ENCODE assay signal across 16 mouse cellular contexts in genomic region chr19:17323689-17324241, GRCm38 (mm10). TPM values are rescaled to one million over a fixed set of nuclear protein-coding genes. Genes with fewer than 3 reads are reported as not detected.
A peak's percentile ranks its signal among the peaks of the same experiment; 100 is the strongest.
DNase-seq lines count a peak whose midpoint lies in the region; ATAC-seq and TF ChIP-seq lines count a peak whose summit lies in the region.
"Had no signal": no experiment of that assay in that cellular context is flagged by ENCODE, and none has a peak within 500 bp of the region (broad histone marks: within the 10 kb centered on the region; RNA-seq: fewer than 3 reads in every experiment).

No protein-coding gene starts in this region.

- no peak overlapping the region for H3K4me2 ChIP-seq in limb, embryonic 12.5 days
- peak overlapping the region; percentile 85 for H3K4me2 ChIP-seq in liver, embryonic 14.5 days (ENCODE audit: low read depth)
- H3K4me2 ChIP-seq: embryonic facial prominence, embryonic 13.5 days; forebrain, embryonic 12.5 days; kidney, embryonic 15.5 days; midbrain, embryonic 12.5 days; neural tube, embryonic 15.5 days had no signal

- no peaks in the 10 kb centered on the region for H3K36me3 ChIP-seq in limb, embryonic 12.5 days
- H3K36me3 ChIP-seq in limb, embryonic 10.5 days: no peaks in the 10 kb centered on the region
- peaks cover 22% of the 10 kb centered on the region for H3K36me3 ChIP-seq in liver, embryonic 14.5 days (replicated peaks; ENCODE audit: control insufficient read depth, insufficient read depth, low read depth)
- H3K36me3 ChIP-seq: embryonic facial prominence, embryonic 13.5 days; forebrain, embryonic 12.5 days; kidney, embryonic 15.5 days; midbrain, embryonic 12.5 days; neural tube, embryonic 15.5 days had no signal

- no peak overlapping the region for H3K9ac ChIP-seq in limb, embryonic 12.5 days (replicated peaks)
- H3K9ac ChIP-seq in liver, embryonic 14.5 days (replicated peaks): peak overlapping the region; percentile 81
- H3K9ac ChIP-seq: embryonic facial prominence, embryonic 13.5 days; forebrain, embryonic 12.5 days; kidney, embryonic 15.5 days; midbrain, embryonic 12.5 days; neural tube, embryonic 15.5 days had no signal

- no peak for TF ChIP-seq CTCF in liver, embryonic 14.5 days (IDR thresholded peaks at IDR 0.05; ENCODE audit: low read depth)

- H3K4me3 ChIP-seq in limb, embryonic 12.5 days (replicated peaks): no peak overlapping the region
- no peak overlapping the region for H3K4me3 ChIP-seq in limb, embryonic 10.5 days
- H3K4me3 ChIP-seq in liver, embryonic 14.5 days (ENCODE audit: insufficient read depth in 1 of 2, low read depth in 2 of 2, low read length in 2 of 2): peak overlapping the region; percentile 34 to 46
- H3K4me3 ChIP-seq: embryonic facial prominence, embryonic 13.5 days; forebrain, embryonic 12.5 days; kidney, embryonic 15.5 days; midbrain, embryonic 12.5 days; neural tube, embryonic 15.5 days had no signal

- 46% methylated on average over 5 of the region's 5 CpGs for WGBS in limb, embryonic 12.5 days
- 72% methylated on average over 5 of the region's 5 CpGs for WGBS in limb, embryonic 10.5 days
- WGBS in liver, embryonic 14.5 days (ENCODE audit: insufficient replicate concordance): 15% methylated on average over 5 of the region's 5 CpGs

- H3K4me1 ChIP-seq in limb, embryonic 12.5 days (replicated peaks): peaks cover 30% of the 10 kb centered on the region
- H3K4me1 ChIP-seq in limb, embryonic 10.5 days: peaks cover 5% of the 10 kb centered on the region; the same call in 1 of the 2 replicates
- H3K4me1 ChIP-seq in liver, embryonic 14.5 days (replicated peaks; ENCODE audit: control insufficient read depth in 2 of 2, insufficient read depth in 2 of 2, low read length in 1 of 2): peaks cover 51 to 58% of the 10 kb centered on the region in 2 experiments
- H3K4me1 ChIP-seq: forebrain, embryonic 12.5 days; kidney, embryonic 15.5 days; midbrain, embryonic 12.5 days; neural tube, embryonic 15.5 days had no signal

- TF ChIP-seq EP300 in liver, embryonic 14.5 days (IDR thresholded peaks at IDR 0.05; ENCODE audit: low read depth): no peak; the same call in 1 of the 2 replicates

- 0 out of 2 replicates have a peak, but pooled peaks have one; percentile 37 for ATAC-seq in limb, embryonic 12.5 days (ENCODE audit: insufficient number of reproducible peaks, insufficient read depth, low FRiP score, low TSS enrichment, low read depth)
- ATAC-seq in erythroblast, adult 5-6 weeks (replicated peaks; ENCODE audit: low FRiP score, poor library complexity, severe bottlenecking): peak; percentile 66
- ATAC-seq in liver, embryonic 14.5 days (ENCODE audit: insufficient read depth): peak; percentile 69
- ATAC-seq: Patski had no signal

- no peaks in the 10 kb centered on the region for H3K9me3 ChIP-seq in limb, embryonic 12.5 days
- no peaks in the 10 kb centered on the region for H3K9me3 ChIP-seq in limb, embryonic 10.5 days (replicated peaks)
- H3K9me3 ChIP-seq in liver, embryonic 14.5 days (ENCODE audit: control insufficient read depth, low read length): no peaks in the 10 kb centered on the region
- H3K9me3 ChIP-seq: embryonic facial prominence, embryonic 13.5 days; forebrain, embryonic 12.5 days; kidney, embryonic 15.5 days; midbrain, embryonic 12.5 days; neural tube, embryonic 15.5 days had no signal

- H3K27me3 ChIP-seq in limb, embryonic 12.5 days: no peaks in the 10 kb centered on the region
- no peaks in the 10 kb centered on the region for H3K27me3 ChIP-seq in limb, embryonic 10.5 days (ENCODE audit: low read depth, poor library complexity, severe bottlenecking)
- H3K27me3 ChIP-seq in liver, embryonic 14.5 days (ENCODE audit: control insufficient read depth, insufficient read depth, low read length): no peaks in the 10 kb centered on the region
- H3K27me3 ChIP-seq: embryonic facial prominence, embryonic 13.5 days; forebrain, embryonic 12.5 days; kidney, embryonic 15.5 days; midbrain, embryonic 12.5 days; neural tube, embryonic 15.5 days; Patski had no signal

- no peak overlapping the region for H3K27ac ChIP-seq in limb, embryonic 12.5 days
- H3K27ac ChIP-seq in limb, embryonic 10.5 days: no peak overlapping the region
- H3K27ac ChIP-seq in liver, embryonic 14.5 days: peak overlapping the region; percentile 99
- H3K27ac ChIP-seq: embryonic facial prominence, embryonic 13.5 days; forebrain, embryonic 12.5 days; kidney, embryonic 15.5 days; midbrain, embryonic 12.5 days; neural tube, embryonic 15.5 days had no signal

- DNase-seq in embryo, embryonic 10 days (ENCODE audit: low spot score): peak; percentile 7
- no peak for DNase-seq in embryo, embryonic 9.5 days (ENCODE audit: extremely low spot score)
- no peak for DNase-seq in limb, embryonic 10.5 days (ENCODE audit: low spot score)
- peak in 2 of 3 experiments; percentile 19 to 66 for DNase-seq in liver, embryonic 14.5 days (ENCODE audit: low read depth in 3 of 3, low spot score in 3 of 3)
- DNase-seq in cerebellum, postnatal 25 days: no peak
- DNase-seq in urinary bladder, postnatal 36 days (ENCODE audit: low spot score in 2 of 2): no peak
- DNase-seq: cerebellum, postnatal 10 days; thymus, postnatal 36 days had no signal

RNA-seq across cellular contexts. Expression of gene Gcnt1, which starts 48.9 kb away (rescaled TPM):
- polyA plus RNA-seq in limb, embryonic 12.5 days (2016; fragmentation: Nextera tagmentation; extraction: Ambion mirVana): 5.2 and 5.3 TPM in 2 replicates
- polyA plus RNA-seq in limb, embryonic 10.5 days (2016; fragmentation: Nextera tagmentation; extraction: Ambion mirVana): 2.2 and 2.7 TPM in 2 replicates
- total RNA-seq in erythroblast, adult 5-6 weeks (2015; ENCODE audit: low replicate concordance): 228 and 254 TPM in 2 replicates
- 300 and 309 TPM in 2 replicates for total RNA-seq in erythroblast, adult 5-6 weeks (2017; ENCODE audit: low replicate concordance)
- 11.9 and 14.6 TPM in 2 replicates for polyA plus RNA-seq in liver, embryonic 14.5 days (2012; rRNA removed)
- 25.1 and 26.0 TPM in 2 replicates for polyA plus RNA-seq in liver, embryonic 14.5 days (2014; fragmentation: Nextera tagmentation; extraction: Ambion mirVana)

Comparison
In these comparisons a context has a peak if more than half of its experiments do, and no peak if none do; other contexts are left out.
1. DNase-seq: peak in embryo, embryonic 10 days (single experiment) and liver, embryonic 14.5 days (2 of 3); none in embryo, embryonic 9.5 days (single experiment), limb, embryonic 10.5 days (single experiment), cerebellum, postnatal 25 days (0 of 2) and urinary bladder, postnatal 36 days (0 of 2).
2. H3K4me3 ChIP-seq: peak in liver, embryonic 14.5 days (2 of 2); none in limb, embryonic 12.5 days (single experiment) and limb, embryonic 10.5 days (single experiment).
3. Peak in every context shown above with its lines, with median percentiles within 50 percentile points of each other: ATAC-seq.